Mouse (Mus musculus): ENCODE data around the gene Il1r2.

Il1r2 gene

GRCm38 (mm10) chr1:40073779-40074178 lies at the start of gene Il1r2:
Gene Il1r2 (plus strand): TSS chr1:40074079.
- DNase-seq, result no peak

GRCm38 (mm10) chr1:40024554-40025320 lies 49.1 kb upstream of the Il1r2 start:
- DNase-seq, result no peak

- DNase-seq, result no peak
These were observed 48.5 kb upstream of the Il1r2 start for GRCm38 (mm10) chr1:40025416-40025815.

- DNase-seq, result no peak
These were observed 46.7 kb upstream of the Il1r2 start for GRCm38 (mm10) chr1:40027116-40027620.

GRCm38 (mm10) chr1:40028207-40028998 lies 45.5 kb upstream of the Il1r2 start:
- DNase-seq, result no peak

- no peak for DNase-seq
These were observed 44.3 kb upstream of the Il1r2 start for GRCm38 (mm10) chr1:40029597-40029996.

GRCm38 (mm10) chr1:40030287-40030975 lies 43.4 kb upstream of the Il1r2 start:
- DNase-seq, result no peak

- DNase-seq, result no peak
These were observed 42.9 kb upstream of the Il1r2 start for GRCm38 (mm10) chr1:40030976-40031356.

- DNase-seq, result no peak
These were observed 42.3 kb upstream of the Il1r2 start for GRCm38 (mm10) chr1:40031626-40032025.

GRCm38 (mm10) chr1:40033315-40033714 lies 40.6 kb upstream of the Il1r2 start:
- no peak for DNase-seq

- DNase-seq, result peak; percentile 46 to 49
These were observed 40.0 kb upstream of the Il1r2 start for GRCm38 (mm10) chr1:40033743-40034420.

- no peak for DNase-seq
These were observed 36.0 kb upstream of the Il1r2 start for GRCm38 (mm10) chr1:40037831-40038230.

GRCm38 (mm10) chr1:40045686-40046085 lies 28.2 kb upstream of the Il1r2 start:
- DNase-seq, result no peak

- no peak for DNase-seq
These were observed 27.3 kb upstream of the Il1r2 start for GRCm38 (mm10) chr1:40046600-40046999.

- no peak for DNase-seq
These were observed 22.7 kb upstream of the Il1r2 start for GRCm38 (mm10) chr1:40051157-40051556.

GRCm38 (mm10) chr1:40052156-40052555 lies 21.7 kb upstream of the Il1r2 start:
- no peak for DNase-seq

GRCm38 (mm10) chr1:40053071-40053470 lies 20.8 kb upstream of the Il1r2 start:
- DNase-seq, result no peak

GRCm38 (mm10) chr1:40055051-40055450 lies 18.8 kb upstream of the Il1r2 start:
- no peak for DNase-seq

GRCm38 (mm10) chr1:40055963-40056362 lies 17.9 kb upstream of the Il1r2 start:
- DNase-seq, result no peak

- no peak for DNase-seq
These were observed 16.5 kb upstream of the Il1r2 start for GRCm38 (mm10) chr1:40057351-40057750.

- no peak for DNase-seq
These were observed 15.9 kb upstream of the Il1r2 start for GRCm38 (mm10) chr1:40058013-40058412.

GRCm38 (mm10) chr1:40059122-40059774 lies 14.6 kb upstream of the Il1r2 start:
- no peak for DNase-seq

Measured in cerebellum, postnatal 10 days (tissue).